Mouse (Mus musculus): ENCODE results near the gene Arhgap35.
"Not testable (repeated sequence)": the region's sequence is repeated elsewhere in the genome, so short reads cannot be mapped to it uniquely, and the experiment has no call there.

Gene Arhgap35

DNA sequence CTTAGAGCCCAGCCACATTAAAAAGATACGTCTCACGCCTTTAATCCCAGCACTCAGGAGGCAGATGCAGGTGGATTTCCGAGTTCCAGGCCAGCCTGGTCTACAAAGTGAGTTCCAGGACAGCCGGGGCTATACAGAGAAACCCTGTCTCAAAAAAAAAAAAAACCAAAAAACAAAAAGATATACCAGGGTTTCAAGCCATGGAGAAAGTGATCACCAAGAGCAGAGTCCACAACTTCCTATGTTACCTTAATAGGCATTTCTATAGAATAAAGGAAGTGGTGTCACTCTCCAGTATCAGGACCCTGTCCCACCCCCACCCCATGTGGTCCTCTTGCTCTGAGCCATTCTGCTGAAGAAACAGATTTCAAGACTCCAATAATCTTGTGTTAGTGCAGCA lies 8.0 kb downstream of the Arhgap35 start:
- DNase-seq (ENCODE audit: low read depth, low spot score) = not testable (repeated sequence)

DNA sequence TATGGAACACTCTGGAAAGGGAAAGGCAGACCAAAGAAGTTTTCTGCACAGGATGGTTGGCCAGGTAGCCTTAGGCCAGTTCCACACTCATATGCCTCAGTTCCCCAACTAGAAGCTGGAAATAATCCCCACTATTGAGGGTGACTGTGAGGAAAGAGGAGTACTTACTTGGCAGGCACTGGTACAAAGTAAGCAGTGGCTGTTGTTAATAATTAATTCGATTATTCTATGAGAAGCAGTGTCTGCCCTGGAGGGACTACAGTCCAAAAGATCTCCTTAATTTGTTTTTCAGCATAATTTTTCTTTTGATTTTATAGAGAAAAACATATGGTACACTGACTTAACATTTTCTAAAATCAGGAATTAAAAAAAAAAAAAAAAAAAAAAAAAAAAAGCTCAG lies 10.7 kb downstream of the Arhgap35 start:
- no peak for DNase-seq (ENCODE audit: low read depth, low spot score)

DNA sequence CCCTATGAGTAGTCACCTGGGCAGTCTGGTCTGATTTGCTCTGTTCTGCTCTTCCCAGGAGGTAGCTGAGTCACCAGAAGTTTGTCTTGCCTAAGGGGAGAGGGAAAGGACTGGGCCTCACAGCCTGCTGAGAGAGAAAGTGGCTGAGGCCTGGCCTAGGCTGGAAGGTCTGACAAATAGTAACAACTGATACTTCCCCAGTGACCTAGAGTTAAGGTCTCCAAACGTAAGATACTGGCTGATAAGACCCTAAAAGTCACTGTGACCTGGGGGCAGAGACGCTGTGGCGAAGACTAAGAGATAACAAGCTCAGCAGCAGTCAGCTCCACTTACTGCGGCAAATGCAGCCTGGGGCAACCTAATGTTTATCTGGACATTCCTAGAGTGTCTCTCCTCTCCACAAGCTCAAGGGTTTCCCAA lies 13.1 kb downstream of the Arhgap35 start:
- DNase-seq (ENCODE audit: low read depth, low spot score) = no peak

DNA sequence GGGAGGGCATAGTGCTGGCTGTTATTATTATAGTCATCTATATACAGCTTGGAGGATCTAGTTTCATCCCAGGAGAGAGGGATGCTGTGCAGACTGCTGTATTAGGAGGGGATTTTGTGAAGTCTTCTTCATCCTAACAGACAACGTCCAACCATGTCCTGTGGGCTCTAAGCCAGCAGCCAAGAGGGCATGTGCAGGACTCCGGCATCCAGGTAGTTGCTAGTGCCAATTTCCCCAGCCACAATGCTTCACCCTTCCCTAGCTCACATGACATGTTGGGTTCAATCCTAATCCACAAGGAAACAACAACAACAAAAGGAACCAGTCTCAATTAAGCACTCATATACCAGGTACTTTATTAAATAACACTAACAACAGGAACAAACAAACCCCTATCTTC lies 15.8 kb downstream of the Arhgap35 start:
- no peak for DNase-seq (ENCODE audit: low read depth, low spot score)

DNA sequence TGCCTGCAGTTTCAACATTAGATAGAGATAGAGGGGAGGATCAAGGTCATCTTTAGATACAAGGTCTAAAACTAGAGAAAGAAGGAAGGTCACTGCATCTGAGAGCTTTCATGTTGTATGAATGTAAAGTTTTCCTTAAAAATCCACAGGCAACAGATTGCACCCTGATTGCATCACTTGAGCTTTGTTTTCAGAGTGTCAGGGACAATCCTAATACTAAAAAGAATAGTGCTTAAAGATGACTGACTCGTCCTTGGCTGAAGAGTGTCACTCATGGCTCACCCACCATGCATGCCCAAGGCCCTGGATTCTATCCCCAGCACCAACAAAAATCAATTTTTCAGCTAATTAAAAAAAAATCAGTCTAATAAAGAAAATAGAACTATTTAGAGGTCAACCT lies 23.5 kb downstream of the Arhgap35 start:
- no peak for DNase-seq (ENCODE audit: low read depth, low spot score)

DNA sequence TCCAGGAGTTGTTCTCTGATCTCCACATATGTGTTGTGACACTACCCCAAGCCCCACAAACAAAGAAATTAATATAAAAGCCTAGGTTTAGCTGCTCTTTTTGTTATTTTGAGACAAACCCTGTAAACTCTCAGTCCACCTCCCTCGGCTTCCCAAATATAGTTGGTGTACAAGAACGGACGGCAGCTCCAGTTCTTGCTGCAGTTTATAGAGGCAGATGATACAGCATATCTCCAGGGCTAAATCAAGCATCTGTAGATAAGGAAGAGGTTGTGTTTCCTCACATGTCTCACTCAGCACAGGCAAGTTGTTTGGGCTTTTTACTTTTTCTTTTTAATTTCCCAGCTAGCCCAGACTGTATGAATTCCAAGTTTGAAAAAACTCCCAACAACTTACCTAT lies 27.1 kb downstream of the Arhgap35 start:
- DNase-seq (ENCODE audit: low read depth, low spot score) = no peak

DNA sequence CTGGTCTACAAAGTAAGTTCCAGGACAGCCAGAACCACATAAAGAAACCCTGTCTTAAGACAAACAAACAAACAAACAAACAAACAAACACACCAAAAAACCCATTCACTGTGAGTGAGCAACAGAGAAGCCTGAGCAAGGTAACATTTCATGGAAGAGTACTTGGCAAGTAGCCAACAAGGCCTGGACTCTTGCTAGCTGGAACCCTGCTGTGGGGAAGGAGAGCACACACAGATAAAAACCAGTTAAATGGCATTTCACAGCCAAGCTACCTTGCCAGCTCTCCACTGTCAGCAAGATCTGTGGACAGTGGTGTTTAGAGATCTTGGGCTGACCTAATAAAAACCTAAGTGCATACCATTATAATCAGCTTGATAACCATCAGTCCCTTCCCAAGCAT lies 30.4 kb downstream of the Arhgap35 start:
- DNase-seq (ENCODE audit: low read depth, low spot score) = no peak

DNA sequence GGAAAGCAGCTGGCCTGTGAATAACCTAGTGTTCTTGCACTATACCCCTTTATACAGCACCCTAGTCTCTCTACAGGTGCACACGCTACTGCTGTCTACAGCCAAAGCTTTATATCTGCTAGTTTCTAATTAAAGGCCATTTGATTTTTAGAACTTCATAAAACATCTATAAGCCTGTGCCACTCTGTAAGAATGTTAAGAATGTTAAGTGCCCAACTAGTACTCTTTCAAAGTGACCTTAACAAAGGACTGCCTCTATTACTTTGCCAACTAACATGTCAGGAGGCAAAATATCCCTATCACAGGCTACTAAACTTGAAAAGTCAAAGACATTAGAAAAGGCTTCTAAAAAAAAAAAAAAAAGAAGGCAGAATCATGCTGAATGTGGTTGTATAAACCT lies 31.0 kb downstream of the Arhgap35 start:
- DNase-seq (ENCODE audit: low read depth, low spot score) = no peak

DNA sequence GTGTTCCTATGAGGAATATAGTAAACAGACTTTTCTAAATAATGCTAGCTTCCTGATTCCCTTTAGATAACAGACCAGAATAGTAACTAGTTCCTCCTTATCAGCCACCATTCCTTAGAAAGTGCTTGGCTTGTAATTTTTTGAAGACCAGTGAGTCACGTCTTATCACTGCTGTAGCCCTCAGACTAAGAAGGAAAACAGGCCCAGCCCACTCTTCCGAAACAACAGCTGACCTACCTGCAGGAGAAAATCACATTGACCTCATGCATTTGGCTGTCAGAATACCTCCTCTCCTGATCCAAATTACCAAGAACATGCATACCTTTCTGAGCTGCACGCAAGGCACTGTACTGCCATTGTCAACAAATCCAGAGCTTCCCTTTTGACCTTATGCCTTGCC lies 32.5 kb downstream of the Arhgap35 start:
- no peak for DNase-seq (ENCODE audit: low read depth, low spot score)

DNA sequence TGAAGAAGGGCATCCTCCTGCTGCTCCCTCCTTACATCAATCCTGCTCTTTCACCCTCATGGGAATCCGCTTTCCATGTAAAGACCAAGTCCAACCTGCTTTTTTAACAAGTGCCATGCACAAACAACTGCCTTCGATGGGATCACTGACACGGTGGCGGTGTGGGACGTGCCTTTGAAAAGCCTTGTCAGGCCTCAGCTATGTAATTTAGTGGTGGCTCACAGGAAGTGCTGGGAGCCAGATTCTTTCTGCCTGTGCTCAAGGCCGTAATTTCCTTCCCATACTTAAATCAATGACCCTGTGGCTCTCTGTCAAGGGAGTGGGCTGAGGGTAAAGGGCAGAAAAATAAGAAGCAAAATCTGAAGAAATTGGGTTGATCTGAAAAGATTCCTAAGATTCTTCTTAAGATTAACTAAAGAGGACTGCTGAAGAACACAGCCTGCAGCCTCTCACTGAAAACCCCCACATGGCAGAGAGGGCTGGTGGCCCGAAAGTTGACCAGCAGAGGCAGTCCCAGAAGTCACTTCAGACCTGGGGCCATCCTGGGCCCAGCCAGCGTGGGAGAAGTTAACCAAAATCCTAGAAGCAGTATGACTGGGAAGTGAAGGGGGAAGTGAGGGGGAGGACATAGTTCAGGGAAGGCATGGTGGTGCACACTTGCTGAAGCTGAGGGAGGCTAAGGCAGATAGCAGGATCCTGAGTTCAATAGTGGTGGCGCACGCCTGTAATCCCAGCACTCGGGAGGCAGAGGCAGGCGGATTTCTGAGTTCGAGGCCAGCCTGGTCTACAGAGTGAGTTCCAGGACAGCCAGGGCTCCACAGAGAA lies 33.3 kb downstream of the Arhgap35 start:
- DNase-seq (ENCODE audit: low read depth, low spot score) = no peak

DNA sequence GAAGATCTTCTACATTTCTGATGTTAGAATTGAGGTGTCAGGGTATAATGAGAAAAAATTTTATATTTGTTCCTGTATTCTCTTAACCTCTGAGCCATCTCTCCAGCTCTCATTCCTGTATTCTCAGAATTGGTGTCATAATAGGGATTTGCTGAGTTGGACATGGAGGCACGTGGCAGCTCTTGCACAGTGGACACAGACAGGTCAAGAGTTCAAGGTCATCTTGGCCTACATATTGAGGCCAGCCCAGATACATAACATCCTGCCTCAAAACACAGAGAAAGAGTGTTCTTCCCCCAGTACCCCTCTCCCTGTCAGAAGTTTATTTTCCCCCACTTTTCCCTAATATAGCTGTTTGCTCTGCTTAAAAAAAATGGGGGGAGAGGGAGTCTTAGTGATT lies 38.1 kb downstream of the Arhgap35 start:
- no peak for DNase-seq (ENCODE audit: low read depth, low spot score)

DNA sequence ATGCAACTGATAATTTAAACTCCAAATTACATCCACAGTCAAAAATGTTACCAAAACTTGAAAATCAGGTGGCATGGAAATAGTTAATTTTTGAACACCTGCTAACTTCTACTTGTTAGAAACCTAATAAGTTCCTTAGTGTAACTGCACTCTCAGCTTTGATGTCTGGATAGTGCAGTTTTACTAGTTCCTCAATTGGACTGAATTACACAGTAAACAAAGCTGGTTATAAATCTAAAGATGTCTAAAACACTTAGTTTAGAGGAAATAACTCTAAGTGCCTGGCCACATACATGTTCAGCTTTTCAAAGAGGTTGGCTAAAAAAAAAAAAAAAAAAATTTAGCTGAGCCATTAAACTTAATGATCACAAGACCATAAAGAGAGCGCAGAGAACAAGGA lies 43.6 kb downstream of the Arhgap35 start:
- DNase-seq (ENCODE audit: low read depth, low spot score) = no peak

DNA sequence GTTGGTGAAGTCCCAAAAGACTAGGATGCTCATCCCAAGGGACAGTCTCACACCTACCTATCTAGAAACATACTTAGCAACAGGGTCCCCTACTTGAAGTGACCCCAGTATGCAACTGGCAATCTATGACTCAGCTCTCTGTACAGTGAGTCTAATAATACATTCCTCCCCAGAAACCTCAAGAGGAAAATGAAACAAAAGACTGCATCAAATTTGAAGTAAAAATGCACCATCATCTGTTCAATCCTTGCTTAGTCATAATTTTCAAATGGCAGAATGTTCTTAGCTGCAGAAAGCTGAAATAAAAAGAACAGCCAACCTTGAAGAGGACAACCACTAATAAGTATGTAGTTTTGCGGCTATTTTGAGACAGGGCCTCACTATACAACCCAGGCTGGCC lies 44.1 kb downstream of the Arhgap35 start:
- no peak for DNase-seq (ENCODE audit: low read depth, low spot score)

DNA sequence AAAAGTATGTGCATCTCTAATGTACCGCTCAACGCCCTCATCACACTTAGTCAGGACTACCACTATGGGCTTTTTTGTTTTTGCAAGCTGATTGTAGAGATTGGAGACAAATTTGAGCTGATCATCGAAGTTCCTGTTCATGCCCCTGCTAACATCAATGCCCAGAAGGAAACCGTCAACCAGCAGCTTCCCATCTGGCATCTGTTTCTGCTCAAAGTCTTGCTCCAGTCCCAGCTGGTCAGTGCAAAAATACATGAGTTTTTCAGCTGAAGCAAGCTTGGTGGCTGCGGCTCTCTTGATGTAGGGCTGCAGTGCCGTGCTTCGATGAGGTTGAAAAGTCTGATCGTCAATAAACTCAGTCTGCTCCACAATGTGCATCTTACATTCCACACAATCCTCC lies 50.3 kb downstream of the Arhgap35 start:
- DNase-seq (ENCODE audit: low read depth, low spot score) = no peak

DNA sequence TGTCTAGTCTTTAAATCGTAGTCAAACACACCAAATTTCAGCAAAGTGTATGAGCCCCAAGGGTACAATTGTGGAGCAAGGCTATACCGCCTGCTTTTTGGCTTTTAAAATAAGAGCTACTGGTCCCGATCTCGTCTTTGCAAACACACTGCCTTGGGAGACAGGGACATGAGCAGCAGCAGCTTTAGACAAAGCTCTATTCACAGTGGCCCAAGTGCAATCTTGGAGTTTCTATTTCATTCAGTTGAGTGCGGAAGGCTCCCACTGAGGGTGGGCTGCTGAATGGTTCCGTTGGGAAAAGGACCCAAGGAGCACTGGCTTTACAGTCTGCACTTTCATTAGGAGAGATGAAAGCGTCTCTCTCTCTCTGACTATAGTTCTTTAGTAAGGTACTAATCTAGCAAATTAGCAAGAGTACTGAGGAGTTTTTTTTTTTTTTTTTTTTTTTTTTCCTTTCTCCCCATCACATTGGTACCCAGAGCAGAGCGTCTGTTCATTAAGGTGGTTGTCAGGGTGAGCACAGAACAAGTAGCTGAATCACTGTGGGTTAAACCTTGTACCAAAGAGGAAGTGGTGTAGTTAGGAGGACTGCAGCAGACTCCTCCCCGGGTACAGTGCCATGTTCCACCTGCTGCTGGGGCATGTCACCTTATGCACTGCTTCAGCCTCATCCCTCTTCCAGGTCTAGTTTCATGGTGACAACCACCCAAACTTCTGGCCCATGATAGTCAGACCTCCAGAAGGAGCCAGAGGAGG lies 56.8 kb downstream of the Arhgap35 start:
- no peak for DNase-seq (ENCODE audit: low read depth, low spot score)

DNA sequence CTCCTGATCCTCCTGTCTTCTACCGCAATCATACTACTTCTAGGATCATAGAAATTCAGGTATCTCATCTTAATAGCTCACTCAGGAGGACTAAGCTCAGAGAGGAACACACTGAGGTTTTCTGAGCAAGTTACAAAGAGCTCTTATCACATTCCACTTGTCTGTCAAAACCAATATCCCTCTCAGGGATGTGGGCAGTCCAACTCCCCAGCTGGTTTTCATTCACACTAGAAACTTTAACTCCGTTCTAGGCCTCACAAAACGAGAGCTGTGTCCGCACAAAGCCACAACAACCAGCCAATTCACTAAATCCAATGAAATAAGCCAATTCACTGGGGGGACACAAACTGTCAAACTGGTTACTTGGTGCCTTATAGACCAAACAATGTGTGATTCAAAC lies 57.5 kb downstream of the Arhgap35 start:
- no peak for DNase-seq (ENCODE audit: low read depth, low spot score)

DNA sequence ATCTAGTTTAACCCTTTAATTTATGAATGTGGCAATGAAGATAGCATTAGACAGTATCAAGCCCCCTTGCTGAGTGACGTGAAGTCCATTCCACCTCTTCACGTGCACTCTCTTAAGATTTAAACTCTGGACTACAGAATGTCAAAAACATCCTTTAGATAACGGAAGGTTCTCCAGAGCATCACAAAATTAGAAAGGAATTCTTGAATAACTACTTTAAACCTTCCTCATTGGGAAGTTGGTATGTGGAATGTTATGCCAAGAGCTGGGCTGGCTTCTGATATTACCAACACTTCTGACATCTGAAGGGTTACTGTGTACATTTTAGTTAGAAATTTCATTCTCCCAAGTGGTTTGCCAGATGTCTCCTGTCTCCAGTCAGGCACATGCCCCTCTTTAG lies 60.6 kb downstream of the Arhgap35 start:
- DNase-seq (ENCODE audit: low read depth, low spot score) = no peak

DNA sequence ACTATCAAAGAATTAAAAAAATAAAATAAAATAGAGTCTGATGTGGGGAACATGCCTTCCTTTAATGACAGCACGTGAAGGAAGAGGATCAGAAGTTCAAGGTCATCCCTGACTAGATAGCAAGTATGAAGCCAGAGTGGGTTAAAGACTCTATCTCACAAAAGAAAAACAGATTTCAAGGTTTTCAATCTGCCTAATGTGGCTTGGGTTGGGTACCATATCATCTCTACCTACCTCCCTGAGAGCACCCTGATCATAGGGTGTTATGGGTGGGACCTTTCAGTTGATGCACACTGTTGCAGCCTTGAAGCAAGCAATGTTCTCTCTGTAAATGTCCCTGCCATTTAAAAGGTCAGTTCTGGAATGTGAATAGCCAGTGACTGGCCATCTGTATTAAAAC lies 63.2 kb downstream of the Arhgap35 start:
- no peak for DNase-seq (ENCODE audit: low read depth, low spot score)

DNA sequence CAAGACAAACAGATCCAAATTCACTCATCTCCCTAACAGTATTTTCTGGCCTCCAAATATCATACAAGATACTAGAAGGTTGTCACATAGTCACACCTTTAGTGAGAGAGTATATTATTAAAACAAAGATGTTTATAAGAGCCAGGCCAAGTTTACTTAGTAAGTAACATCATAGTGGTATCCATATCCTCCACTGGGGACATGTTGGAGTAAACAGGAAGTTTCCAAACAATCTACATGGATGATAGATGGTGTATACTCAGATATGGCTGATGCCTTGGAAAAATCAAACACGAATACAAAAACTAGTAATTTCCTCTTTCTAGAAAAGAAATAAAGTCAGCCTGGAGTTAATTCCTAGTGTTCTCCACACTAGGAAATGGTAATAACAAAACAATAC lies 65.5 kb downstream of the Arhgap35 start:
- no peak for DNase-seq (ENCODE audit: low read depth, low spot score)

DNA sequence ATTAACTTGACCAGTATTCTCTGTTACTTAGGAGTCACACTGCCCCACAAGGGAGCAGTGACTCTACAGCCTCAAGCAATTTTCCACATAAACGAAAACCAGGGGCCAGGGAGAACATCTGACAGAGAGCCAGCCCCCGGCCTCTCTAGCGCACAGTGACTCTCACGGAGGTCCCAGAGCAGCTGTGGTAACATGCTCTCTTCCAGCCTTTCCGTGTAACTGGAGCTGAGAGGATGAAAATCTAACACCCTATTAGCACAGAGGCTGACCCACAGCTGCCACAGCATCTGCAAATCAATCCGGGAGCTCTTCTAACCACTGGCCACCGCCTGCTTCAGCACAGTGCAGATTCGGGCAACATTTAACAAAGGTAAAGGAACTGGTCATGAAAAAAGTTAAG lies 70.0 kb downstream of the Arhgap35 start:
- DNase-seq (ENCODE audit: low read depth, low spot score) = no peak

DNA sequence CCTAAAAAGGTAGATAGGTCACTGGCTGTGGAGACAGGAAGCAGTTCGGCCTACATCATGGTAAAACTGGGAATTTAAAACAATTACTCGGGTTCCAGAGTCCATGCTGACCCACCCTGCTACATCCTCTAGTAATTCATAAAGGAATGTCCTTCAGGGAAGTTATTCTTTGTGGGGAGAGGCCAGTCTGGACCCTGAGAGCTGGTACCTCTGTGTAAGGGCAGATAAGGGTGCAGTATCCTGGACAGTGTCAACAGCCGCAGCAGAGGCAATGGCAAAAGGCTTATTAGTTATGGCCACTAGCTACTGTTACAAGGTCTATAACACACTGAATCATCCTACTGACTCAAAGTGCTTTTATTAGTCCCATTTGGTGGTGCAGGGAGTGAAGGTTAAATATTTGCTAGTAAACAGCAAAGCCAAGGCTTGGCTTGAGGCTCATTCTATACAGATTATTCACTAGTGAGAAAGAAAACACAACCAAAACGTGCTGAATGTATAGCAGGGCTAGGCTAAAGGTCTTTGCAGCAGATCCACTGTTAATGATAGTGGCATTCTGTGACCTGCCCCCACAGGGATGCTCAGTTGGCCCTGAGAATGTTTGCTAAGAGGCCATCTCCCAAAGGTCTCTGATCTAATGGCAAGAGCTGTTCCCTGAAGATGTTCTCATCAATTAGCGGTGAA lies 77.4 kb downstream of the Arhgap35 start:
- no peak for DNase-seq (ENCODE audit: low read depth, low spot score)

DNA sequence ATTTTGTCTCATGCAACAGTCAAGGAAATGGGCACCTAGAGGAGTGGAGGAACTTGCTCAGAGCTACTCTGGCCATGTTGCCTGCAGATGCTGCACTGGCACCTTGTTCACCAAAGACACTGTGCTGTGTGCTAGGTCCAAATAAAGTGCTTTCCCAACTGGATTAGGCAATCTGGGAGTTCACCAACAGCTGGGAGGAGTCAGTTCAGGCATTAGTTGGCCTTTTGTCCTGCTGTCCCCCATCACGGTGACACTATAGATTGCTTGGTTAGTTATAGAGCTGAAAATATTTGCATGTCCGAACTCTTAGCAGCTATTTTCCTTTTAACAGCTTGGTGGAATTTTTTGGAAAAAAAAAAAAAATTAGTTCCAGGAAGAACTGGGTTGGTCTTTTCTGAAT lies 88.8 kb downstream of the Arhgap35 start:
- DNase-seq (ENCODE audit: low read depth, low spot score) = no peak

DNA sequence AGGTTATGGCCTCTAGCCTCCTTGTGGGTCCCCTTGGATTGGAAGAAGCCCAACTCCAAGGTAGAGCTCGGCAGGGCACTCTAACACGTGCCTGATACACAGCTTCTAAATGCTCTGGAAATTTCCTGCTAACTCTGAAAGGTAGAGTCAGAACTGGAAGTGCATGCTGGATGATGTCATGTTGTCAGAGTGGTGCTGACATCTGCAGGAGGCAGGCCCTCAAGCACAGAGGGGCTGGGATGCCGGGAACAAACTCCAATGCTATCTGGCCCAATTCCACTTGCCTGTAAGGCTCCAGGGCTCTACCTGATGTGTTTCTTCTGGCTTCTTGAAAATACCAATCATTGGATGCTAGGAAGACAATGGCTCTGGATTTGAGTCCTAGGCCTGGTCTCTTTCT lies 89.3 kb downstream of the Arhgap35 start:
- no peak for DNase-seq (ENCODE audit: low read depth, low spot score)

Measured in retina, postnatal 7 days (tissue).